Mouse (Mus musculus): ENCODE data around the gene Nfatc2ip.

GRCm38 (mm10) chr7:126376903-126377277, 19.6 kb downstream of the Nfatc2ip start:
- no peak for TF ChIP-seq EP300 (IDR thresholded peaks at IDR 0.05; ENCODE audit: low read depth)
- TF ChIP-seq CTCF (IDR thresholded peaks at IDR 0.05; ENCODE audit: low read depth): no peak

All from liver, postnatal 0 days (tissue).